Mouse (Mus musculus): ENCODE measurements around the gene Zdhhc1.

- TF ChIP-seq CTCF (IDR thresholded peaks at IDR 0.05) = no peak
- TF ChIP-seq EP300 (IDR thresholded peaks at IDR 0.05) = no peak
Measured at GRCm38 (mm10) chr8:105469041-105469695, 27.5 kb downstream of the Zdhhc1 start.
